Mouse (Mus musculus) midbrain, embryonic 12.5 days (tissue): Measurements from ENCODE around the gene Gm28551. TPM values are rescaled to one million over a fixed set of nuclear protein-coding genes. Genes with fewer than 3 reads are reported as not detected.

Source experiments
- ATAC-seq: fragments of 200-750 bp; cut with Nextera tagmentation; 2 replicates; pipeline ENCODE4 v1.8.0; 2017; ENCODE audit warnings: low read depth, moderate TSS enrichment, moderate library complexity; ENCODE audit not compliant: low FRiP score
- H3K27ac ChIP-seq: fragments of 300-500 bp; sonication (generic); replicated peaks from 2 replicates; pipeline ENCODE4 v1.5.1; 2016; ENCODE audit warnings: mild to moderate bottlenecking
- H3K27me3 ChIP-seq: fragments of 300-500 bp; sonication (generic); 2 replicates; pipeline ENCODE4 v1.6.1; 2016; ENCODE audit warnings: mild to moderate bottlenecking
- H3K36me3 ChIP-seq: fragments of 300-500 bp; sonication (generic); 2 replicates; pipeline ENCODE4 v1.6.1; 2016
- H3K4me1 ChIP-seq: fragments of 300-500 bp; sonication (generic); 2 replicates; pipeline ENCODE4 v1.6.1; 2016
- H3K4me2 ChIP-seq: fragments of 300-500 bp; sonication (generic); replicated peaks from 2 replicates; pipeline ENCODE4 v1.6.1; 2016; ENCODE audit warnings: mild to moderate bottlenecking, moderate library complexity
- H3K4me3 ChIP-seq: fragments of 300-500 bp; sonication (generic); 2 replicates; pipeline ENCODE4 v1.5.1; 2016; ENCODE audit warnings: mild to moderate bottlenecking
- H3K9ac ChIP-seq: fragments of 300-500 bp; sonication (generic); replicated peaks from 2 replicates; pipeline ENCODE4 v1.6.1; 2016; ENCODE audit warnings: mild to moderate bottlenecking, moderate library complexity
- H3K9me3 ChIP-seq: fragments of 300-500 bp; sonication (generic); 2 replicates; pipeline ENCODE4 v1.6.1; 2016; ENCODE audit warnings: mild to moderate bottlenecking
- whole genome bisulfite sequencing: fragments of 180-500 bp; shearing (Covaris S2); methylation state at CpG from one replicate; pipeline ENCODE4 v1.1.7; 2016; 5-methylcytosine and 5-hydroxymethylcytosine counted together
- polyA plus RNA-seq: library from polyadenylated mRNA; unstranded; fragments of >200 nt; fragmentation: Nextera tagmentation; extraction: Ambion mirVana; gene quantifications from 2 replicates; pipeline ENCODE4 v1.2.1, GENCODE M21; 2016

The Gm28551 gene
- polyA plus RNA-seq, 1 experiment from 2014 or later, result 1.6 TPM

DNA sequence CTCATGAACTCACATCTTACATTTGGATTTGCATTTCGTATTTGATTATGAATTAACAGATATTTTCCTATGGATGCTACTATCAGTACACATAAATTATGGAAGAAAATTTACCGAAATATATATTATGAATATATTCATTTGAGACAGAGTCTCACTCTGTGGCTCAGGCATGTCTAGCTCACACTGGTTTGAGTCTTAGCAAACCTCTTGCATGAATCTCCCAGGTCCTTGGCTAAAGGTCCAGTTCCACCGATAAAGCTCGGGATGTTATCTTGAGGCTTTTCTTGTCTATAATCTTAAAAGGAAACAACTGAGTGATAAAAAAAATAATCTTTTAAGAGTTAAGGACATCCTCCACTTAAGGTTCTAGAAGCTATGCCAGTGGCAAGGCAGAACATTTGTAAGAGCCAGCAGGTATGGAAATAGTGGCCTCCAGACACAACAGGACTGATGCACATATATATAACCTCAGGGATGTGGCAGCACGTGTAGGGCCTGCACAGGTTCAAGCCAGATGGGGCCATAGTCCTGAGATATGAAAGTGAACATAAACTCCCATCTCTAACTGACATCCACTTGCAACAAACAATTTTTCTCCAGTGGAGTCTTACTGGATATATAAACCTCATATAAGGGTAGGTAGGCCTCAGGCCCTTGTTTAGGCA is 27.5 kb downstream of the Gm28551 start:
- no peak overlapping the region for H3K27ac ChIP-seq
- H3K36me3 ChIP-seq, result peaks cover 19% of the 10 kb centered on the region
- no peak for ATAC-seq
- no peak overlapping the region for H3K4me2 ChIP-seq
- H3K9me3 ChIP-seq, result no peaks in the 10 kb centered on the region
- WGBS, result 95% methylated on average over 5 of the region's 5 CpGs
- no peaks in the 10 kb centered on the region for H3K4me1 ChIP-seq
- no peak overlapping the region for H3K4me3 ChIP-seq
- no peak overlapping the region for H3K9ac ChIP-seq
- no peaks in the 10 kb centered on the region for H3K27me3 ChIP-seq

DNA sequence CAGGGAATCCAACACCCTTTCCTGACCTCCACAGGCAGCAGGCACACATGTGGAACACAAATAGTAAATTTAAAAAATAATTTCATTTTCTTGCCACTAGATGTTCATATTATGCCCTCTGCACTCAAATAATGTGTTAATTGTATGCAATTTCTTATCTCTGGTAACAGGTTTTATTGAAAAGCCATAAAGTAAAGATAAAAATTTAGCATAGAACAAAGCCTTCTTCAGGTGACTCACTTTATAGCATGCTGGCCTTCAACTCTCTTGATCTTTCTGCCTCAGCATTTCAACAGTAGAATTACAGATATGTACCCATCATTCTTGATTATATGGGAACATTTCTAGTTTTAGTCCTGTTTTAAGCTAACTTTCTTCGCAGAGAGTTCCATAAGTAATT is 28.2 kb downstream of the Gm28551 start:
- H3K4me2 ChIP-seq, result no peak overlapping the region
- no peaks in the 10 kb centered on the region for H3K9me3 ChIP-seq
- WGBS, result 92% methylated on average over 1 of the region's 1 CpGs
- H3K4me1 ChIP-seq, result no peaks in the 10 kb centered on the region
- no peak overlapping the region for H3K9ac ChIP-seq
- H3K27me3 ChIP-seq, result no peaks in the 10 kb centered on the region
- no peak overlapping the region for H3K4me3 ChIP-seq
- no peak for ATAC-seq
- peaks cover 19% of the 10 kb centered on the region for H3K36me3 ChIP-seq
- no peak overlapping the region for H3K27ac ChIP-seq

DNA sequence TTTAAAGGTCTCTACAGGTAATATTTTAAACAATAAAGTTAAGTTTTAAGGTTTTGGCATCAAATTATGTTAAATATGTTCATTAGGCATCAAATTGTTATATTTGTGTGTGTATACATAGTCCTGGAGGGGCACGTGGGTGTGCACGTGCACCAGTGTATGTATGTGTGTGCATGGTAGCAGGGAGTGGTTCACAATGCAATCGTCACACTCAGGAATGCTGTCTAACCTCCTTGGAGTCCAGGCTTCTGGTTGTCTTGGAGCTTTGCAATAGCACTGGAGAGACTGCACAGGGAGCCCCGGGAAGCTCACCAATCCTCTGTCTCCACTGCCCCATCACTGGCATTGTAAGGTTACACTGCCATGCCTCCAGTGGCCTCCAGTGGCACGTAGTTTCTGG is 29.2 kb downstream of the Gm28551 start:
- H3K27me3 ChIP-seq, result no peaks in the 10 kb centered on the region
- 93% methylated on average over 5 of the region's 5 CpGs for WGBS
- H3K4me2 ChIP-seq, result no peak overlapping the region
- no peak overlapping the region for H3K4me3 ChIP-seq
- no peaks in the 10 kb centered on the region for H3K4me1 ChIP-seq
- H3K9me3 ChIP-seq, result no peaks in the 10 kb centered on the region
- peaks cover 19% of the 10 kb centered on the region for H3K36me3 ChIP-seq
- ATAC-seq, result no peak
- no peak overlapping the region for H3K9ac ChIP-seq
- H3K27ac ChIP-seq, result no peak overlapping the region

DNA sequence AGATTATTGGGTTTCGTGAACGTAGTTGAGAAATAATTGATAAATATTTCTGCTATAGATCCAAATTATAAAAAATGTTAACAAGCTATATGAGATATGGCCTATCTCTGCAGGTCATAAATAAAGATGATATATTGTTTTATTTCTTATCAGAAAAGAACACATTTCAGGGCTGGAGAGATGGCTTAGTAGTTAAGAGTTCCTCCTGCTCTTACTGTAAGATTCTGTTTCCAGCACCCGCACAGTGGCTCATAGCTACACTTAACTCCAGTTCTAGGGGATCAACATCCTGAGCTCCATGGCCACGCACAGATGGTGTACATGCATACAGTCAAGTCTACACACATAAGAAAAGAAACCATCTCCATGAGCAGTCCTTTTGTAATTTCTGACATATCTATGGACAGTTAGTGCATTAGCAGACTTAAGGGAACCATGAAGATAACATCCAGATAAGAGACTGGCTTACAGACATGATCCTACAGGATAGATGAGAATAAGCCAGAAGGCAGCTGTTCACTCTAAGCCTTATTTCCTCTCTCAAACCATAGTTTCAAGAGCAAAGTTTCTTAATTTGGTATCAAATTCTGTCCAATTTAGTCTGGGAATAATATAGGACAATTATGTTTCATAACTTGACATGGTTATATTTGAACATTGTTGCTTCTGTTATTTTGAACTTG is 30.7 kb downstream of the Gm28551 start:
- no peak for ATAC-seq
- H3K9ac ChIP-seq, result no peak overlapping the region
- no peaks in the 10 kb centered on the region for H3K27me3 ChIP-seq
- H3K4me3 ChIP-seq, result no peak overlapping the region
- no peaks in the 10 kb centered on the region for H3K4me1 ChIP-seq
- peaks cover 27% of the 10 kb centered on the region for H3K36me3 ChIP-seq
- no peaks in the 10 kb centered on the region for H3K9me3 ChIP-seq
- H3K27ac ChIP-seq, result no peak overlapping the region
- H3K4me2 ChIP-seq, result no peak overlapping the region
- WGBS, result 95% methylated on average over 4 of the region's 4 CpGs

DNA sequence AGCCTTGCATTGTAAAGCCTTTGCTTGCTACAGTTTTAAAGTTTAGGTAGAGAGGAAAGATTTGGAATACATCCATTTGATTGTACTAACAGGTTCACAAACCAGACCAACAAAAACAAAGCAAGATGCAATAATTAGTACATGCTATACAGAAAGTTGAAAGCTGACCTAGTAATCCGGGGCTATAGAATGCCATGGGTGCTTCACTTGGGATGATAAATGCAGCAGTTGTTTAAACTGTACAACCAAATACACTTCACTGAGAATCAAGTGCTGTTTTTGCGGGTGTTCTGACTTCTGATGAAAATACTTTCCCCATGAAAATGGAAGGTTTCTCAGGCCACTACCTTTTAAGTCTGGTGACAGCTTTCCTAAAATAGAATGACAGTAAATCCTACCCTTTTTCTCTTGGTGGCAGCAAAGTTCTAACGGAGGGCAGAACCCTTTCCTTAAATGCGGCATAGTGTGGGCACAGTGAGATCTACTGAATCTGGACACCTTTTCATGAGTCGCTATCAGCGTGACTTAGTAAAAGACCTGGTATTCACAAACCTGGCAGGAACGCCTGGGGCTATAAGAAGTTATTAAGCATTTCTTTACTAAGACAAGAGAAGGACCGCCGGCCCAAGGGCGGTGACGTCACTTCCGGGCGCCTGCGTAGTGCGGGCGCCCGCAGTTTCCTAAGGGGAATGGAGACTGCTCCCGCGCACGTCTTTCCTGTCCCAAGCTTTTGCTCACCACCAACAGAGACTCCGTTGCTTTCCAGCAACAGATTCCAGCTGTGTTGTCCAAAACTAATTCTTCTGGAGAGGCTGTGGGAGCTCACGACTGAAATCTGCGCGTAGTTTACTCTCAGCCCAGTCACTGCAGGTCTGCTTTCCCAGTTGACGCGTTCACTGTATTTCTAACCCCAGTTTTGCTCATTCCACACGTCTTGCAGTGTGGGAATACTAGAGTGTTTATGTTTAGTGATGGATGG is 39.2 kb downstream of the Gm28551 start, which contains the start of gene Osgepl1:
Gene Osgepl1, plus strand, starts transcription at position 636 of the 979 bp plus-strand sequence.
- WGBS, result 2% methylated on average over 27 of the region's 27 CpGs
- Histone ChIP-seq H3K4me2 (peak within 1 kb of the TSS; percentile 62), H3K27ac (peak within 1 kb of the TSS; percentile 82), H3K4me3 (peak within 1 kb of the TSS; percentile 71), H3K9me3 (no peaks in the 10 kb centered on the region), H3K36me3 (0 out of 2 replicates have a peak, but pooled peaks cover 11% of the 10 kb centered on the region), H3K4me1 (no peaks in the 10 kb centered on the region), H3K9ac (peak within 1 kb of the TSS; percentile 80), H3K27me3 (no peaks in the 10 kb centered on the region)
- ATAC-seq, result peak; percentile 98

DNA sequence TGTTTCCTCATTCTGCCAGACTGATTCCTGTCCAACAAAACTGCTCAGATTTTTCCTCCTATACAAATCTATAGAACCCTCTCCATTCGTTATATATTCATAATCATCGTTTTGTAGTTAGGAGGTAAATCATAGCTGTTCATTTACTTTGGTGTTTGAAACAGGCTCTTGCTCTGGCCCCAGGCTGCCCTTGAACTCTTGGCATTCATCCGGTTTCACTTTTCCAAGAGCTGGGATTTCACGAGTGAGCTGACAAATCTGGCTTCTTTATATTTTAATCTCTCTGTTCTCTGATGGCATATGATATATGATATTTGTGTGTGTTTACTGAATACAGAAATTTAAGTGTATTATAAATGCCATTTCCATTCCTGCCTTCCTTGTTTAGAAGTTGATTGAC is 52.0 kb downstream of the Gm28551 start:
- no peak for ATAC-seq
- peaks cover 10% of the 10 kb centered on the region for H3K4me1 ChIP-seq
- H3K4me2 ChIP-seq, result no peak overlapping the region
- 0 out of 2 replicates have a peak, but pooled peaks cover 12% of the 10 kb centered on the region for H3K36me3 ChIP-seq
- no peak overlapping the region for H3K27ac ChIP-seq
- no peaks in the 10 kb centered on the region for H3K27me3 ChIP-seq
- H3K9me3 ChIP-seq, result no peaks in the 10 kb centered on the region
- WGBS, result 92% methylated on average over 4 of the region's 4 CpGs
- H3K9ac ChIP-seq, result no peak overlapping the region
- H3K4me3 ChIP-seq, result no peak overlapping the region

DNA sequence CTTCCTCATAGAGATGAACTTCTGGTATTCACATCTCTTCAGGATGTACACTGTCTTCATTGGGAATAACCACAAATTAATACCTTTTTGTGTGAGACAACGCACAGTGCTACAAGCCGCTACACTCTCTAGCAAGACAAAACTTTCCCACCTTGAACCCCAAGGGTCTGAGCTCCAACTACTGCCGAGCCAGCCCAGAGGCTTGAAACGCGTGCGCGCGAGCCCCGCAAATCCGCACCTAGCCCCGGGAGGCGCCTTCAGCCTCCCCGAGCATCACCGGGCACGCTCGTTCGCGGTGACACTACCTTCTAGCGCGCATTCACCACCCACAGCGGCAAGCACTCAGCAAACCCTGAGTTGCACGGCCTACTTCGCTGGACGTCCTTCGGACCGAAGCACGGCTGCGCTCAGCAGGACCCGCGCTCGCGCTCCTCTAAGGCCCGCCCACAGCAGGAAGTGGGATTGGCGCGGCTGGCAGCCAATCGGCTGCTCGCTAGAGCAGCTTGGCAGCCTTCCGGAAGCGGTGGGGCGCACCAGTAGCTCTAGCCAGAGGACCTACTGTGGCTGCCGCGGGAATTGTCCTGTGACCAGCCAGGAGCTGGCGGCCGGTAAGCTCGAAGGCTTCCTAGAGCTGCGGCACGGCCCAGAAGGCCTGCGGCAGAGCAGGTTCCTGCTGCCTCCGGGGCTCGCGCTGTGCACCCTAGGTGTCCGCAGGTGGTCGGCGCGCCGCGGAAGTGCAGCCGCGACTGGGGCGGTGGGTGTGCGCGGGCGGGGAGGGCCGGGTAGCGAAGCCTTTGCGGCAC is 55.7 kb downstream of the Gm28551 start, which contains the start of the genes Pms1, Ormdl1 and Gm28778:
Gene Pms1, minus strand, starts transcription at position 438 of the 803 bp plus-strand sequence.
Gene Ormdl1, plus strand, starts transcription at position 515 of the 803 bp plus-strand sequence.
Gene Gm28778, plus strand, starts transcription at position 531 of the 803 bp plus-strand sequence.
- Histone ChIP-seq H3K27ac (peak within 1 kb of the TSS; percentile 88), H3K9me3 (no peaks in the 10 kb centered on the region), H3K4me1 (peaks cover 10% of the 10 kb centered on the region), H3K36me3 (0 out of 2 replicates have a peak, but pooled peaks cover 9% of the 10 kb centered on the region), H3K27me3 (no peaks in the 10 kb centered on the region), H3K4me2 (peak within 1 kb of the TSS; percentile 64), H3K9ac (peak within 1 kb of the TSS; percentile 79), H3K4me3 (peak within 1 kb of the TSS; percentile 84)
- ATAC-seq, result peak; percentile 100
- WGBS, result under 1% methylated on average over 66 of the region's 66 CpGs

DNA sequence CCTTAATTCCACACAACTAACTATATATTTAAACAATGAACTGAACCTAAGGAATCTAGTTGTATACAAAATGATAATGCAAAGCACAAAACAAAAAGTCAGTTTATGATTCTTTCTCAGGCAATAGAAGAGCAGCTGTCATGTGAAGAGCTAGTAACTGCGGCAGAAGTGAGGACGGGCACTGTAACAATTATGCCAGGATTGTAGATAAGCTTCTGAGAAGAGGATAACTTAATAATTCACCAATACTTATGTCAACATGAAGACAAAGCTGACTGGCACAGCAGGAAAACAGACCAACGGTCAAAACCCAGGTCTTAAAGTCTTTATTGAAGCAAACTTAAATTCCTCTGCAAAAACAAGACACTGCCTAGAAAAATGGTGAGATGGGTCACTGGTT is 61.3 kb downstream of the Gm28551 start:
- WGBS, result 89% methylated on average over 3 of the region's 3 CpGs
- Histone ChIP-seq H3K9ac (no peak overlapping the region), H3K27me3 (no peaks in the 10 kb centered on the region), H3K4me2 (no peak overlapping the region), H3K4me3 (no peak overlapping the region), H3K4me1 (peaks cover 3% of the 10 kb centered on the region; the same call in 1 of the 2 replicates), H3K27ac (no peak overlapping the region), H3K9me3 (no peaks in the 10 kb centered on the region), H3K36me3 (no peaks in the 10 kb centered on the region)
- ATAC-seq, result no peak

Other genes with a start within 250 kb of the Gm28551 start
- not detected in 2 replicates for gene 1700019A02Rik, start 165.0 kb downstream of the Gm28551 start, polyA plus RNA-seq
- 20.9 and 21.2 TPM in 2 replicates for gene Pms1, start 55.6 kb downstream of the Gm28551 start, polyA plus RNA-seq
- gene Ormdl1, start 55.6 kb downstream of the Gm28551 start, polyA plus RNA-seq, result 77.4 and 82.5 TPM in 2 replicates
- gene Gm28778, start 55.6 kb downstream of the Gm28551 start, polyA plus RNA-seq, result not detected in 2 replicates
- gene Osgepl1, start 39.0 kb downstream of the Gm28551 start, polyA plus RNA-seq, result 28.3 and 31.6 TPM in 2 replicates
- 3.6 TPM in 1 of 2 replicates, not detected in the other for gene Asdurf, start within 50 bp of the Gm28551 start, polyA plus RNA-seq
- gene Asnsd1, start 85 bp upstream of the Gm28551 start, polyA plus RNA-seq, result 88.4 and 94.4 TPM in 2 replicates